Comparison of ENCODE assay signal across 9 mouse cellular contexts in genomic region chr19:57239176-57239784, GRCm38 (mm10).
DNase-seq lines count a peak whose midpoint lies in the region; ATAC-seq and TF ChIP-seq lines count a peak whose summit lies in the region.
"Had no signal": no experiment of that assay in that cellular context is flagged by ENCODE, and none has a peak within 500 bp of the region (broad histone marks: within the 10 kb centered on the region; RNA-seq: fewer than 3 reads in every experiment).

No protein-coding gene starts in this region.

- no peak for DNase-seq in embryonic facial prominence, embryonic 10.5 days (ENCODE audit: low spot score)
- DNase-seq in cerebellum, adult 11 months: peak; percentile 78
- DNase-seq in gastrocnemius, postnatal 14 days: peak; percentile 69
- DNase-seq in kidney, postnatal 14 days: peak; percentile 75
- DNase-seq in lung, postnatal 0 days (ENCODE audit: low spot score): peak; percentile 88
- peak; percentile 54 to 65 for DNase-seq in urinary bladder, postnatal 4 days (ENCODE audit: low spot score in 2 of 2)
- DNase-seq in retina, postnatal 1 day: no peak

- no peak overlapping the region for H3K4me3 ChIP-seq in embryonic facial prominence, embryonic 13.5 days
- no peak overlapping the region for H3K4me3 ChIP-seq in embryonic facial prominence, embryonic 10.5 days
- H3K4me3 ChIP-seq in lung, postnatal 0 days (ENCODE audit: low read depth, low read length): no peak overlapping the region
- H3K4me3 ChIP-seq: embryonic facial prominence, embryonic 12.5 days had no signal

- H3K27me3 ChIP-seq in embryonic facial prominence, embryonic 13.5 days: no peaks in the 10 kb centered on the region
- no peaks in the 10 kb centered on the region for H3K27me3 ChIP-seq in embryonic facial prominence, embryonic 10.5 days (replicated peaks; ENCODE audit: low read depth, poor library complexity, severe bottlenecking)
- H3K27me3 ChIP-seq in lung, postnatal 0 days (replicated peaks; ENCODE audit: insufficient read depth, low read length): no peaks in the 10 kb centered on the region
- H3K27me3 ChIP-seq: embryonic facial prominence, embryonic 12.5 days had no signal

- no peaks in the 10 kb centered on the region for H3K9me3 ChIP-seq in embryonic facial prominence, embryonic 13.5 days
- H3K9me3 ChIP-seq in embryonic facial prominence, embryonic 10.5 days: no peaks in the 10 kb centered on the region
- no peaks in the 10 kb centered on the region for H3K9me3 ChIP-seq in lung, postnatal 0 days (ENCODE audit: low read length)
- H3K9me3 ChIP-seq: embryonic facial prominence, embryonic 12.5 days had no signal

- peak overlapping the region; percentile 39; the same call in 1 of the 2 replicates for H3K27ac ChIP-seq in embryonic facial prominence, embryonic 13.5 days
- no peak overlapping the region for H3K27ac ChIP-seq in embryonic facial prominence, embryonic 10.5 days (replicated peaks)
- H3K27ac ChIP-seq in lung, postnatal 0 days (ENCODE audit: low read length): peak overlapping the region; percentile 74
- H3K27ac ChIP-seq: embryonic facial prominence, embryonic 12.5 days had no signal

- peak; percentile 37; the same call in 1 of the 2 replicates for ATAC-seq in embryonic facial prominence, embryonic 13.5 days (ENCODE audit: insufficient number of reproducible peaks, insufficient read depth, low FRiP score, low TSS enrichment, low read depth)
- ATAC-seq in lung, postnatal 0 days: peak; percentile 72

- peaks cover 45% of the 10 kb centered on the region for H3K4me1 ChIP-seq in embryonic facial prominence, embryonic 13.5 days
- peaks cover 5% of the 10 kb centered on the region; the same call in 1 of the 2 replicates for H3K4me1 ChIP-seq in embryonic facial prominence, embryonic 10.5 days
- H3K4me1 ChIP-seq in lung, postnatal 0 days (ENCODE audit: insufficient read depth, low read depth, low read length): peaks cover 22% of the 10 kb centered on the region; the same call in 1 of the 2 replicates

- no peak for TF ChIP-seq EP300 in lung, postnatal 0 days (IDR thresholded peaks at IDR 0.05)

- H3K4me2 ChIP-seq in embryonic facial prominence, embryonic 13.5 days: no peak overlapping the region
- peak overlapping the region; percentile 33 for H3K4me2 ChIP-seq in lung, postnatal 0 days (replicated peaks; ENCODE audit: low read depth, low read length)
- H3K4me2 ChIP-seq: embryonic facial prominence, embryonic 12.5 days had no signal

- intact Hi-C loops in gastrocnemius, postnatal 14 days (cut with DNase I; ENCODE audit: low total_unique reads): no loop called here

- no peaks in the 10 kb centered on the region for H3K36me3 ChIP-seq in embryonic facial prominence, embryonic 13.5 days
- H3K36me3 ChIP-seq in embryonic facial prominence, embryonic 10.5 days (replicated peaks): no peaks in the 10 kb centered on the region
- H3K36me3 ChIP-seq in lung, postnatal 0 days (ENCODE audit: insufficient read depth, low read length): no peaks in the 10 kb centered on the region
- H3K36me3 ChIP-seq: embryonic facial prominence, embryonic 12.5 days had no signal

- TF ChIP-seq CTCF in lung, postnatal 0 days (IDR thresholded peaks at IDR 0.05): no peak

- H3K9ac ChIP-seq in embryonic facial prominence, embryonic 13.5 days: no peak overlapping the region
- H3K9ac ChIP-seq in lung, postnatal 0 days (replicated peaks; ENCODE audit: low read depth): 0 out of 2 replicates have a peak overlapping the region, but pooled peaks have one; percentile 19
- H3K9ac ChIP-seq: embryonic facial prominence, embryonic 12.5 days had no signal

- WGBS in embryonic facial prominence, embryonic 13.5 days: 66% methylated on average over 11 of the region's 11 CpGs
- WGBS in embryonic facial prominence, embryonic 10.5 days: 81% methylated on average over 11 of the region's 11 CpGs
- 32% methylated on average over 11 of the region's 11 CpGs for WGBS in lung, postnatal 0 days

Comparison
In these comparisons a context has a peak if more than half of its experiments do, and no peak if none do; other contexts are left out.
1. DNase-seq: peak in cerebellum, adult 11 months (single experiment), gastrocnemius, postnatal 14 days (single experiment), kidney, postnatal 14 days (single experiment), lung, postnatal 0 days (single experiment) and urinary bladder, postnatal 4 days (2 of 2); none in embryonic facial prominence, embryonic 10.5 days (single experiment) and retina, postnatal 1 day (single experiment).